Mouse (Mus musculus): ENCODE results near the gene E330017A01Rik. TPM values are rescaled to one million over a fixed set of nuclear protein-coding genes. Genes with fewer than 3 reads are reported as not detected.

The E330017A01Rik gene
- total RNA-seq, 2 experiments from 2014 or later: not detected

- intact Hi-C loops (cut with DNase I): loop anchor here (5.0 kb wide), 1 partner anchor 101 kb away; the partner anchor contains the start of gene St3gal6
- DNase-seq (ENCODE audit: extremely low spot score in 1 of 2, low spot score in 2 of 2): no peak
Observed at GRCm38 (mm10) chr16:58623114-58623513, 15.4 kb downstream of the E330017A01Rik start.

GRCm38 (mm10) chr16:58622377-58622776 lies 16.2 kb downstream of the E330017A01Rik start:
- intact Hi-C loops (cut with DNase I): loop anchor here (5.0 kb wide), 1 partner anchor 100 kb away; the partner anchor contains the start of gene St3gal6
- TF ChIP-seq CTCF (IDR thresholded peaks at IDR 0.05): no peak
- no peak for DNase-seq (ENCODE audit: extremely low spot score in 1 of 2, low spot score in 2 of 2)
- Histone ChIP-seq H3K4me3 (no peak overlapping the region), H3K27ac (no peak overlapping the region)

More at GRCm38 (mm10) chr16:58623114-58623513, 15.4 kb downstream of the E330017A01Rik start:
- no peak for TF ChIP-seq CTCF (IDR thresholded peaks at IDR 0.05)
- H3K27ac ChIP-seq: no peak overlapping the region
- H3K4me3 ChIP-seq: no peak overlapping the region

- intact Hi-C loops (cut with DNase I): no loop called here
- TF ChIP-seq CTCF (IDR thresholded peaks at IDR 0.05): no peak
- no peak for DNase-seq (ENCODE audit: extremely low spot score in 1 of 2, low spot score in 2 of 2)
- no peak overlapping the region for H3K4me3 ChIP-seq
- no peak overlapping the region for H3K27ac ChIP-seq
Observed at GRCm38 (mm10) chr16:58617346-58617745, 21.2 kb downstream of the E330017A01Rik start.

- H3K27ac ChIP-seq: no peak within 1 kb of the TSS
- TF ChIP-seq CTCF (IDR thresholded peaks at IDR 0.05): no peak
Observed at GRCm38 (mm10) chr16:58616878-58617277, 21.7 kb downstream of the E330017A01Rik start, which contains the start of gene Gm813. Gene Gm813, minus strand, starts transcription at chr16:58616978.

GRCm38 (mm10) chr16:58612969-58613368 lies 25.6 kb downstream of the E330017A01Rik start:
- TF ChIP-seq CTCF (IDR thresholded peaks at IDR 0.05): no peak
- intact Hi-C loops (cut with DNase I): no loop called here
- DNase-seq (ENCODE audit: extremely low spot score in 1 of 2, low spot score in 2 of 2): no peak
- Histone ChIP-seq H3K27ac (no peak overlapping the region), H3K4me3 (no peak overlapping the region)

More at GRCm38 (mm10) chr16:58616878-58617277, 21.7 kb downstream of the E330017A01Rik start, which contains the start of gene Gm813:
- intact Hi-C loops (cut with DNase I): no loop called here
- no peak for DNase-seq (ENCODE audit: extremely low spot score in 1 of 2, low spot score in 2 of 2)
- no peak within 1 kb of the TSS for H3K4me3 ChIP-seq

- no peak overlapping the region for H3K27ac ChIP-seq
- intact Hi-C loops (cut with DNase I): no loop called here
- DNase-seq (ENCODE audit: extremely low spot score in 1 of 2, low spot score in 2 of 2): no peak
- H3K4me3 ChIP-seq: no peak overlapping the region
- TF ChIP-seq CTCF (IDR thresholded peaks at IDR 0.05): no peak
Observed at GRCm38 (mm10) chr16:58607101-58607500, 31.4 kb downstream of the E330017A01Rik start.

GRCm38 (mm10) chr16:58604680-58605079 lies 33.9 kb downstream of the E330017A01Rik start:
- no peak for DNase-seq (ENCODE audit: extremely low spot score in 1 of 2, low spot score in 2 of 2)
- no peak overlapping the region for H3K27ac ChIP-seq
- intact Hi-C loops (cut with DNase I): no loop called here
- no peak overlapping the region for H3K4me3 ChIP-seq
- TF ChIP-seq CTCF (IDR thresholded peaks at IDR 0.05): no peak

- no peak overlapping the region for H3K4me3 ChIP-seq
- no peak for DNase-seq (ENCODE audit: extremely low spot score in 1 of 2, low spot score in 2 of 2)
- intact Hi-C loops (cut with DNase I): no loop called here
- no peak overlapping the region for H3K27ac ChIP-seq
- TF ChIP-seq CTCF (IDR thresholded peaks at IDR 0.05): no peak
Observed at GRCm38 (mm10) chr16:58603831-58604230, 34.7 kb downstream of the E330017A01Rik start.

- no peak for TF ChIP-seq CTCF (IDR thresholded peaks at IDR 0.05)
- no peak overlapping the region for H3K27ac ChIP-seq
- H3K4me3 ChIP-seq: no peak overlapping the region
- no peak for DNase-seq (ENCODE audit: extremely low spot score in 1 of 2, low spot score in 2 of 2)
- intact Hi-C loops (cut with DNase I): no loop called here
Observed at GRCm38 (mm10) chr16:58600846-58601245, 37.7 kb downstream of the E330017A01Rik start.

GRCm38 (mm10) chr16:58591299-58591698 lies 47.2 kb downstream of the E330017A01Rik start:
- intact Hi-C loops (cut with DNase I): no loop called here

GRCm38 (mm10) chr16:58589444-58589843 lies 49.1 kb downstream of the E330017A01Rik start:
- H3K4me3 ChIP-seq: no peak overlapping the region
- intact Hi-C loops (cut with DNase I): no loop called here
- no peak overlapping the region for H3K27ac ChIP-seq
- DNase-seq (ENCODE audit: extremely low spot score in 1 of 2, low spot score in 2 of 2): no peak
- no peak for TF ChIP-seq CTCF (IDR thresholded peaks at IDR 0.05)

More at GRCm38 (mm10) chr16:58591299-58591698, 47.2 kb downstream of the E330017A01Rik start:
- Histone ChIP-seq H3K4me3 (no peak overlapping the region), H3K27ac (no peak overlapping the region)
- no peak for DNase-seq (ENCODE audit: extremely low spot score in 1 of 2, low spot score in 2 of 2)
- TF ChIP-seq CTCF (IDR thresholded peaks at IDR 0.05): no peak

Other genes starting within 250 kb of the E330017A01Rik start
- 10 to 100 TPM; 26.0 to 26.5 TPM for gene Dcbld2, start 230.3 kb downstream of the E330017A01Rik start, total RNA-seq (2021)
- 10 to 100 TPM; 21.2 to 22.6 TPM for gene St3gal6, start 114.5 kb downstream of the E330017A01Rik start, total RNA-seq (2021)
- not detected for gene Gm813, start 21.8 kb downstream of the E330017A01Rik start, total RNA-seq (2021)
- gene Cpox, start 31.6 kb upstream of the E330017A01Rik start, total RNA-seq (2021): 10 to 100 TPM; 35.5 to 37.5 TPM
- gene Gpr15, start 80.3 kb upstream of the E330017A01Rik start, total RNA-seq (2021): not detected
- gene Cldnd1, start 89.2 kb upstream of the E330017A01Rik start, total RNA-seq (2021): 10 to 100 TPM; 95.5 to 97.5 TPM
- gene Olfr172, start 124.4 kb upstream of the E330017A01Rik start, total RNA-seq (2021): not detected
- not detected for gene Olfr173, start 161.5 kb upstream of the E330017A01Rik start, total RNA-seq (2021)
- gene Olfr175-ps1, start 188.0 kb upstream of the E330017A01Rik start, total RNA-seq (2021): not detected
- not detected for gene Olfr177, start 236.0 kb upstream of the E330017A01Rik start, total RNA-seq (2021)